Mouse (Mus musculus) liver, embryonic 14.5 days (tissue): ENCODE data around the gene Efhb. TPM values are rescaled to one million over a fixed set of nuclear protein-coding genes. Genes with fewer than 3 reads are reported as not detected.

ENCODE experiments used
- ATAC-seq: fragments of 200-750 bp; cut with Nextera tagmentation; 2 replicates; pipeline ENCODE4 v1.8.0; 2017; ENCODE audit warnings: moderate number of reproducible peaks, mild to moderate bottlenecking, moderate library complexity; ENCODE audit not compliant: insufficient read depth
- DNase-seq, 3 experiments: peaks; one replicate each; pipeline ENCODE4 v3.0.0-alpha.2; 2012 to 2013; ENCODE audit warnings: low read depth in 3 of 3, low spot score in 3 of 3
- H3K27ac ChIP-seq: fragments of 300-500 bp; sonication (generic); 2 replicates; pipeline ENCODE4 v1.5.1; 2014; ENCODE audit warnings: moderate library complexity, mild to moderate bottlenecking, control low read depth, inconsistent platforms
- H3K27me3 ChIP-seq: fragments of 300-500 bp; sonication (generic); 2 replicates; pipeline ENCODE4 v1.6.1; 2014; ENCODE audit warnings: mild to moderate bottlenecking, low read length, moderate library complexity; ENCODE audit not compliant: control insufficient read depth, insufficient read depth
- H3K36me3 ChIP-seq: fragments of 300-500 bp; sonication (generic); replicated peaks from 2 replicates; pipeline ENCODE4 v1.6.1; 2014; ENCODE audit warnings: low read depth; ENCODE audit not compliant: control insufficient read depth, insufficient read depth
- H3K4me1 ChIP-seq, 2 experiments: fragments of 200-500 bp in 1 of 2; fragments of 300-500 bp in 1 of 2; sonication (generic) in 1 of 2; replicated peaks; 2 replicates each; pipeline ENCODE4 v1.6.1; 2012 to 2014; ENCODE audit warnings: antibody characterized with exemption in 1 of 2, inconsistent platforms in 1 of 2, low read length in 1 of 2; ENCODE audit not compliant: control insufficient read depth in 2 of 2, insufficient read depth in 2 of 2
- H3K4me2 ChIP-seq: fragments of 300-500 bp; sonication (generic); 2 replicates; pipeline ENCODE4 v1.6.1; 2014; ENCODE audit warnings: low read depth, mild to moderate bottlenecking, control low read depth, moderate library complexity
- H3K4me3 ChIP-seq, 2 experiments: fragments of 200-500 bp in 1 of 2; fragments of 300-500 bp in 1 of 2; sonication (generic) in 1 of 2; 2 replicates each; pipeline ENCODE4 v1.5.1; 2012 to 2014; ENCODE audit warnings: low read depth in 2 of 2, low read length in 2 of 2, mild to moderate bottlenecking in 2 of 2, control low read depth in 1 of 2, inconsistent platforms in 1 of 2, moderate library complexity in 1 of 2; ENCODE audit not compliant: insufficient read depth in 1 of 2
- H3K9ac ChIP-seq: fragments of 300-500 bp; sonication (generic); replicated peaks from 2 replicates; pipeline ENCODE4 v1.6.1; 2014; ENCODE audit warnings: mild to moderate bottlenecking, control low read depth, moderate library complexity
- H3K9me3 ChIP-seq: fragments of 300-500 bp; sonication (generic); 2 replicates; pipeline ENCODE4 v1.6.1; 2016; ENCODE audit warnings: low read length, mixed read lengths; ENCODE audit not compliant: control insufficient read depth
- CTCF ChIP-seq: IDR thresholded peaks from 2 replicates; pipeline ENCODE4 v1.5.1; 2016; ENCODE audit warnings: antibody characterized with exemption, low read depth, control low read depth
- EP300 ChIP-seq: IDR thresholded peaks from 2 replicates; pipeline ENCODE4 v1.6.1; 2016; ENCODE audit warnings: antibody characterized with exemption, low read depth
- WGBS: fragments of 180-500 bp; shearing (Covaris S2); extraction: QIAGEN DNeasy Blood & Tissue Kit; methylation state at CpG from one replicate; pipeline ENCODE4 v1.1.7; 2014; ENCODE audit not compliant: insufficient replicate concordance; 5-methylcytosine and 5-hydroxymethylcytosine counted together
- polyA plus RNA-seq, 2 experiments: library from polyadenylated mRNA; depleted of rRNA in 1 of 2; stranded (reverse) in 1 of 2; unstranded in 1 of 2; fragments of >200 nt; fragmentation: Nextera tagmentation in 1 of 2; extraction: Ambion mirVana in 1 of 2; gene quantifications; 2 replicates each; pipeline versions ENCODE4 v1.2.1 to v1.2.3; 2012 to 2014

The Efhb gene
- polyA plus RNA-seq (2012; rRNA removed) (0.01 TPM in 2 replicates), polyA plus RNA-seq (2014; fragmentation: Nextera tagmentation; extraction: Ambion mirVana) (not detected in 2 replicates)

GRCm38 (mm10) chr17:53462603-53463495 is at the start of gene Efhb:
Gene Efhb (minus strand): TSS chr17:53463321.
- Histone ChIP-seq H3K4me3 (peak within 1 kb of the TSS; percentile 20 to 33; a peak in 2 of 4 replicates), H3K27ac (no peak within 1 kb of the TSS), H3K4me1 (no peaks in the 10 kb centered on the region; a peak in 1 of 4 replicates), H3K9me3 (no peaks in the 10 kb centered on the region), H3K36me3 (no peaks in the 10 kb centered on the region), H3K4me2 (peak within 1 kb of the TSS; percentile 40), H3K27me3 (no peaks in the 10 kb centered on the region), H3K9ac (no peak within 1 kb of the TSS)
- DNase-seq (peak; percentile 41 to 66 (median 49)), ATAC-seq (0 out of 2 replicates have a peak, but pooled peaks have one; percentile 33)
- no peak for TF ChIP-seq CTCF
- no peak for TF ChIP-seq EP300
- WGBS = 20% methylated on average over 26 of the region's 26 CpGs

- Histone ChIP-seq H3K27me3 (no peaks in the 10 kb centered on the region), H3K4me3 (no peak overlapping the region), H3K27ac (no peak overlapping the region), H3K4me1 (no peaks in the 10 kb centered on the region), H3K9ac (no peak overlapping the region), H3K9me3 (no peaks in the 10 kb centered on the region), H3K4me2 (no peak overlapping the region), H3K36me3 (no peaks in the 10 kb centered on the region)
- peak; percentile 47 for TF ChIP-seq CTCF
- no peak for TF ChIP-seq EP300
- DNase-seq (no peak), ATAC-seq (no peak)
- 75% methylated on average over 2 of the region's 2 CpGs for WGBS
Measured at GRCm38 (mm10) chr17:53512311-53512951, 49.3 kb upstream of the Efhb start.

- Histone ChIP-seq H3K27me3 (no peaks in the 10 kb centered on the region), H3K4me3 (no peak overlapping the region), H3K4me2 (no peak overlapping the region), H3K36me3 (peaks cover 36% of the 10 kb centered on the region), H3K27ac (no peak overlapping the region), H3K9ac (no peak overlapping the region), H3K4me1 (no peaks in the 10 kb centered on the region), H3K9me3 (no peaks in the 10 kb centered on the region)
- no peak for DNase-seq
- 84% methylated on average over 2 of the region's 2 CpGs for WGBS
- TF ChIP-seq EP300 = no peak
- no peak for TF ChIP-seq CTCF
- ATAC-seq = no peak
Measured at GRCm38 (mm10) chr17:53502966-53503365, 39.8 kb upstream of the Efhb start.

GRCm38 (mm10) chr17:53489007-53489378 is 25.9 kb upstream of the Efhb start:
- DNase-seq = no peak
- Histone ChIP-seq H3K9me3 (no peaks in the 10 kb centered on the region), H3K9ac (no peak overlapping the region), H3K36me3 (peaks cover 17% of the 10 kb centered on the region), H3K27me3 (no peaks in the 10 kb centered on the region), H3K27ac (no peak overlapping the region), H3K4me3 (no peak overlapping the region), H3K4me2 (no peak overlapping the region), H3K4me1 (no peaks in the 10 kb centered on the region)
- no peak for TF ChIP-seq EP300
- TF ChIP-seq CTCF = no peak
- 79% methylated on average over 1 of the region's 1 CpGs for WGBS
- no peak for ATAC-seq

- H3K27ac ChIP-seq = no peak overlapping the region
- DNase-seq = no peak
Measured at GRCm38 (mm10) chr17:53488291-53489006, 25.3 kb upstream of the Efhb start.

More at GRCm38 (mm10) chr17:53488291-53489006, 25.3 kb upstream of the Efhb start:
- no peak for TF ChIP-seq CTCF
- no peak for TF ChIP-seq EP300
- Histone ChIP-seq H3K9ac (no peak overlapping the region), H3K9me3 (no peaks in the 10 kb centered on the region), H3K36me3 (peaks cover 17% of the 10 kb centered on the region), H3K4me1 (no peaks in the 10 kb centered on the region), H3K27me3 (no peaks in the 10 kb centered on the region), H3K4me3 (no peak overlapping the region), H3K4me2 (no peak overlapping the region)
- ATAC-seq = no peak
- 68% methylated on average over 4 of the region's 4 CpGs for whole genome bisulfite sequencing
